Mouse (Mus musculus) embryonic facial prominence, embryonic 13.5 days (tissue): ENCODE measurements around the gene Mtmr11. TPM values are rescaled to one million over a fixed set of nuclear protein-coding genes. Genes with fewer than 3 reads are reported as not detected.
A peak's percentile ranks its signal among the peaks of the same experiment; 100 is the strongest.

Source experiments
- ATAC-seq: fragments of 200-750 bp; cut with Nextera tagmentation; 2 replicates; pipeline ENCODE4 v1.8.0; 2017; ENCODE audit warnings: low read depth; ENCODE audit not compliant: insufficient number of reproducible peaks, insufficient read depth, low FRiP score, low TSS enrichment
- H3K27ac ChIP-seq: fragments of 300-500 bp; sonication (generic); 2 replicates; pipeline ENCODE4 v1.5.1; 2015; ENCODE audit warnings: moderate library complexity, mild to moderate bottlenecking, inconsistent platforms
- H3K27me3 ChIP-seq: fragments of 300-500 bp; sonication (generic); 2 replicates; pipeline ENCODE4 v1.6.1; 2015; ENCODE audit warnings: mild to moderate bottlenecking, inconsistent platforms
- H3K36me3 ChIP-seq: fragments of 300-500 bp; sonication (generic); 2 replicates; pipeline ENCODE4 v1.6.1; 2015; ENCODE audit warnings: mild to moderate bottlenecking, inconsistent platforms
- H3K4me1 ChIP-seq: fragments of 300-500 bp; sonication (generic); 2 replicates; pipeline ENCODE4 v1.6.1; 2015; ENCODE audit warnings: inconsistent platforms
- H3K4me2 ChIP-seq: fragments of 300-500 bp; sonication (generic); 2 replicates; pipeline ENCODE4 v1.6.1; 2015; ENCODE audit warnings: moderate library complexity, mild to moderate bottlenecking, inconsistent platforms
- H3K4me3 ChIP-seq: fragments of 300-500 bp; sonication (generic); 2 replicates; pipeline ENCODE4 v1.5.1; 2015; ENCODE audit warnings: mild to moderate bottlenecking, inconsistent platforms
- H3K9ac ChIP-seq: fragments of 300-500 bp; sonication (generic); 2 replicates; pipeline ENCODE4 v1.6.1; 2015; ENCODE audit warnings: mild to moderate bottlenecking, inconsistent platforms
- H3K9me3 ChIP-seq: fragments of 300-500 bp; sonication (generic); 2 replicates; pipeline ENCODE4 v1.6.1; 2016; ENCODE audit warnings: inconsistent platforms
- WGBS: fragments of 180-500 bp; shearing (Covaris S2); methylation state at CpG from one replicate; pipeline ENCODE4 v1.1.7; 2015; ENCODE audit warnings: mixed read lengths; 5-methylcytosine and 5-hydroxymethylcytosine counted together
- polyA plus RNA-seq: library from polyadenylated mRNA; unstranded; fragments of >200 nt; fragmentation: Nextera tagmentation; extraction: Ambion mirVana; gene quantifications from 2 replicates; pipeline ENCODE4 v1.2.1, GENCODE M21; 2015

The Mtmr11 gene
- polyA plus RNA-seq, 1 experiment from 2014 or later: 37.3 TPM

DNA sequence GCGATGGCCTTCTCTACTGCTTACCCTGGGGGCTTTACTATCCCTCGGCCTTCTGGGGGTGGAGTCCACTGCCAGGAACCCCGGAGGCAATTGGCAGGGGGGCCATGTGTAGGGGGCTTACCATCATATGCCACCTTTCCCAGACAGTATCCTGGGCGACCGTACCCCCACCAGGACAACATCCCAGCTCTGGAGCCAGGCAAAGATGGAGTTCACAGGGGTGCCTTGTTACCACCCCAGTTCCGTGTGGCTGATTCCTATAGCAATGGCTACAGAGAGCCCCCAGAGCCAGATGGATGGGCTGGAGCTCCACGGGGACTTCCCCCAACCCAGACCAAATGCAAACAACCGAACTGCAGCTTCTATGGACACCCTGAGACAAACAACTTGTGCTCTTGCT, 6.3 kb upstream of the Mtmr11 start:
- Histone ChIP-seq H3K27ac (no peak overlapping the region), H3K9me3 (no peaks in the 10 kb centered on the region), H3K4me3 (no peak overlapping the region), H3K36me3 (peaks cover 56% of the 10 kb centered on the region), H3K27me3 (no peaks in the 10 kb centered on the region), H3K4me2 (no peak overlapping the region), H3K9ac (no peak overlapping the region), H3K4me1 (peaks cover 9% of the 10 kb centered on the region)
- WGBS: 77% methylated on average over 8 of the region's 8 CpGs
- no peak for ATAC-seq

DNA sequence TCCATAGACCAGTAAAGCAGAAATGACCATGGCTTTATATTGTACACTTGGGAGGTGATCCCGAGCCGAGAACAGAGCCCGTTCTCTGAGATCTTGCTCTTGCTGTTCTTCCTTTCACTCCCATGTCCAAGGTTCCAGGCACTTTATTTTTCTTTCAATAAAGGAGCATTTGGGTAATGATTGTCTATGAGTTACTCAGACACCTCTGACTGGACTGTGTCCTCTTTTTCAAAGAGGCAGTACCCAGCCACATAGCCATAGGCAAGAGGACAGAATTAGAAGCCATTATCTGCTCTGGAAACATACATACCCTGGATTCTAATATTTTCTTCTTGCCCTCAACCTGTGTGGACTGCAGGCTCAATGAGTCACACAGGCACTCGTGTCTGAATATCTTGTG, 2.0 kb upstream of the Mtmr11 start:
- no peak overlapping the region for H3K9ac ChIP-seq
- no peak overlapping the region for H3K4me3 ChIP-seq
- 74% methylated on average over 4 of the region's 4 CpGs for whole genome bisulfite sequencing
- ATAC-seq: no peak
- H3K27me3 ChIP-seq: no peaks in the 10 kb centered on the region
- H3K4me2 ChIP-seq: no peak overlapping the region
- peaks cover 18% of the 10 kb centered on the region for H3K36me3 ChIP-seq
- H3K27ac ChIP-seq: peak overlapping the region; percentile 93
- peaks cover 29% of the 10 kb centered on the region for H3K4me1 ChIP-seq
- no peaks in the 10 kb centered on the region for H3K9me3 ChIP-seq

DNA sequence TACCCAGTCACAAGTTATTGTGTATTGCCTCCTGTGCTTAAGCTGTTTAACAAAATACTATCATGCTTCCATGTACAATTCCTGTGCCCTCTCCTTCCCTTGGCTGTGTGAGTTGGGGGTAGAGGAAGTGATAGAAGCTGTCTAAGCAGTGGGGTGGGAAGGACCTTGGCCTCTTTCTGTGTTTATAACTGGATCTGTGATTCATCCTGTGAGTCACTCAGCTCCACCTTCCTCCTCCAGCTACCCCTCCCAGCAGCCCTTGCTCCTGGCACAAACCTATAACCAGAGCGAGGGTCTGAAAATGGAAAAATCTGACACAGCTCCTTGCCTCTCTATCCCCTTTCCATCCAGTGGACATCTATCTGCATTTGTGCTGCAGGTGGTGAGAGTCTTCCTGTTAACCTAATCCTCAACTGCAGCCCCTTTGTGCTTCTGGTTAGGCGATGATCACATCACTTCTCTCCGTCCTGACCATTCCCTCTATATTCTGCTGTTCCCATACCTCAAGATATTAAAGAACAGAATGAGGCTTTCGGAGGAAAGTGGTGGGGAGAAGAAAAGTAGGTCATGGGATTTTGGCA, 1.5 kb upstream of the Mtmr11 start:
- Histone ChIP-seq H3K4me2 (peak overlapping the region; percentile 88), H3K9me3 (no peaks in the 10 kb centered on the region), H3K36me3 (peaks cover 18% of the 10 kb centered on the region), H3K4me3 (peak overlapping the region; percentile 63; the same call in 1 of the 2 replicates), H3K27me3 (no peaks in the 10 kb centered on the region), H3K9ac (peak overlapping the region; percentile 82), H3K4me1 (peaks cover 29% of the 10 kb centered on the region), H3K27ac (peak overlapping the region; percentile 93)
- 42% methylated on average over 4 of the region's 4 CpGs for WGBS
- no peak for ATAC-seq

DNA sequence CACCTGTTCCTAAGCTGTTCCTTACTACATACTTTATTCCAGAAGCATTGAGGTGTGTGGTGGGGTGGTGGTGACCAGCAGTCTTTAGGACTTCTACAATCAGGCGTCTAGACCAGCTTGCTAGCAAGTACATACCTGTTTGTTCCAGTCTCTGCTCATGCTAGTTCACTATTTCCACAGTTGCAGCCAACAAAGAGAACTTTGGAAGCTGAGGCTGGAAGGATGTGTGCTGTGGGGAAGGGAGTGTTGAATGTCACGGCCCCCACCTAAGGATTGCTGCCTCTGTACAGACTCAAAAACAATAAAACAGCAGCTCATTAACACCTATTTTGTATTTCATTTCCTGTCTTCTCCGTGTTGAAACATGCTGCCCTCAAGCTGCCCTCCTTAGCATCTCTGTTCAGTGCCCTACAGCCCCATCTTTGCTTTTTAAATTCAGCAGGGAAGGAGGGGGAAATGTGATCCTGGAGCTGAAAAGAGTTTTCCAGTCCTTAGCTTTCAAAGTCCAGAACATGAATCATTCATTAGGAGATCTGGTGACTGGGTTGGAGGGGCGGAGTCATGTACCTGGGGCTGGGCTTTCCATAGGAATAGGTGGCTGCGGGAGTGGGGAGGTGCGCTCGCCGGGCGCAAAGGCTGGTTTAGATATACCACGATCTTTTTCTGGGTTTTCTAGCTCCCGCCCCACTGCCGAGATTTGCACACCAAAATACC, 844 bp upstream of the Mtmr11 start:
- H3K36me3 ChIP-seq: peaks cover 14% of the 10 kb centered on the region
- whole genome bisulfite sequencing: under 1% methylated on average over 12 of the region's 12 CpGs
- no peaks in the 10 kb centered on the region for H3K9me3 ChIP-seq
- H3K9ac ChIP-seq: peak overlapping the region; percentile 82
- peaks cover 29% of the 10 kb centered on the region for H3K4me1 ChIP-seq
- H3K27ac ChIP-seq: peak overlapping the region; percentile 93
- H3K4me3 ChIP-seq: peak overlapping the region; percentile 63
- ATAC-seq: peak; percentile 73
- H3K4me2 ChIP-seq: peak overlapping the region; percentile 88
- H3K27me3 ChIP-seq: no peaks in the 10 kb centered on the region

DNA sequence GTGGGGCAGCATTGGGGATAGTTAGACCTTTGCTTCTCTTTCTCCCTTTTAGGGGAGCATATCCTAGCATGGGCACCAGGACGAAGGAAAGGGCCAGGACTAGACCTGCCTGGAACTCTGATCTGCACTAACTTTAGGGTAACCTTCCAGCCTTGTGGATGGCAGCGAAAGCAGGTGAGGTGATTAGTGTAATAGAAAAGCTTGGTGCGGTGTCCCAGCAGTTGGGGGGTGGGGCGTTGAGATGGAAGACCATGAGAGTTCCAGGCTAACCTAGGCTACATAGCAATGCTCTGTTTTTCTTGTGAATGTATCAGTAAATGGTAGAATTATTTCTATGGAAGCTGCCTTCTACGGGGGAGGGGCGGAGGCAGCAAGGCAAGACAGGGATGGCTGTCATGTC, 1.2 kb downstream of the Mtmr11 start:
- H3K27me3 ChIP-seq: no peaks in the 10 kb centered on the region
- peak overlapping the region; percentile 82 for H3K9ac ChIP-seq
- peak overlapping the region; percentile 93; the same call in 1 of the 2 replicates for H3K27ac ChIP-seq
- peak overlapping the region; percentile 88 for H3K4me2 ChIP-seq
- no peaks in the 10 kb centered on the region for H3K9me3 ChIP-seq
- WGBS: 89% methylated on average over 6 of the region's 6 CpGs
- no peak for ATAC-seq
- H3K36me3 ChIP-seq: peaks cover 21% of the 10 kb centered on the region
- peaks cover 29% of the 10 kb centered on the region for H3K4me1 ChIP-seq
- H3K4me3 ChIP-seq: peak overlapping the region; percentile 63

DNA sequence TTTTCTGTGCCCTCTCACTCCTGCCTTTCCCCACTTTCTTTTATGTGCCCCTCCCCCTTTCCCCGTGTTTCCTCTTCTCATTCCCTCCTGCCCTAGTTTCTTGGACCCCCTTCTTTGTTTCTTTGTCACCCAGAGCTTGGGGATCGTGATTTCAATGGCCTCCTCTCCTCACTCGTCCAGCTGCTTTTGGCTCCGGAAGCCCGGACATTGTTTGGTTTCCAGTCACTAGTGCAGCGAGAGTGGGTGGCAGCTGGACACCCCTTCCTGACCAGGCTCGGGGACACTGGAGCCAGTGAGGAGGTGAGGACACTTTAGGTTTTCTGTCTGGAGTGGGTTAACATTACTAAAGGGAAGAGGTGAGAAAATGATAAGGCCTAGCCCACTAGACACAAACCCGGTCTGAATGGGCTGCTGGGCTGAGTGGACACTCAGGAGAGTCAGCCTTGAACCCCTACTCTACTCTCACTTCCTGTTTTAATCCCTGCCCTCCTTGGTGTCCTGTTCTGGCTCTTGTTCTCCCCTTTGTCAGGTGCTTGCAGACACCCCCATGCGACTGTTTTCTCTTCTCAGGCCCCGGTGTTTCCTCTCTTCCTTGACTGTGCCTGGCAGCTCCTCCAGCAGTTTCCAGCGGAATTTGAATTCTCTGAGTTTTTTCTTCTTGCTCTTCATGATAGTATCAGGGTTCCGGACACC, 6.8 kb downstream of the Mtmr11 start:
- Histone ChIP-seq H3K36me3 (peaks cover 44% of the 10 kb centered on the region), H3K27me3 (no peaks in the 10 kb centered on the region), H3K4me2 (no peak overlapping the region), H3K9ac (no peak overlapping the region), H3K4me1 (peaks cover 31% of the 10 kb centered on the region), H3K27ac (peak overlapping the region; percentile 39; the same call in 1 of the 2 replicates), H3K4me3 (no peak overlapping the region), H3K9me3 (no peaks in the 10 kb centered on the region)
- 78% methylated on average over 12 of the region's 12 CpGs for WGBS
- no peak for ATAC-seq

DNA sequence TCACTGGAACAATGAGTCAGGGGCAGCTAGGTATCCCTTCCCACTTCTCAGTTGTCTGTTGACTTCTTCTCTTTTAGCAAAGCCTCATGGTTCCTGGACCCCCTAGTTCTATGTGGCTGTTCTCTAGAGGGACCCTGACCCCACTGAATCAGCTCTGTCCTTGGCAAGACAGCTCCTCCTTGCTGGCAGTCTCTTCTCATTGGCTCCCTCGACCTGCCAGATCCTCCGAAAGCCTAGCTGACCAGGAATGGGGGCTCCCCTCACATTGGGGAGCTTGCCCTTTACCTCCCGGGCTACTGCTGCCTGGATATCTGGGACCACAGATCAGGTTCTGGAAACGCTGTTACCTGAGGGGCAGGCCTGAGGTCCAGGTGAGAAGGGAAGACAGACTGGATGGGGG, 8.5 kb downstream of the Mtmr11 start:
- WGBS: 90% methylated on average over 4 of the region's 4 CpGs
- no peak for ATAC-seq

DNA sequence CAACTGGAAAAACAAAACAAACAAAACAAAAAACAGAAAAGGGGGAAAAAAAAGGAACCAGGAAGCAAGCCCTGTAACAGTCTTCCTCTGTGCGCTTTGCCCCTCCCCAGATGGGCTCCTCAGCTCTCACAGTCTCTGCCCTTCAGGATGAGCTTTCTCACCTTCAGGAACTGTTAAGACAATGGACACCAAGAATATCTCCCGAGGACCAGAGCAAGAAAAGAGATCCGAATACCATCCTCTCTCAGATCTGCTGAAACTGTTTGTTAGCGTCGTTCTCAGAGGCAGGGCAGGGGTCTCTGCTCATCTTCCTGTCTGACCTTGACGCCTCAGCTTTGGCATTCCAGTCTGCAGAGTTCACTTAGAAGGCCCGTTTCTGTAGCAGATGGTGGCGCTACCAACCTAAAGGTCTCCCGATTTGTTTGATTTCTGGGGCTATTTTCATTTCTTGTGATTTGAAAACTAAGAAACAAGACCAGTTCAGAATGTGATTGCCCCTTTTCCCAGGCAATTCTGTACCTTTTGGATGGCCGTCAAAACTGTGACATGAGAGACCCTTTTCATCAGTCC, 9.3 kb downstream of the Mtmr11 start:
- Histone ChIP-seq H3K9ac (peak overlapping the region; percentile 88), H3K27me3 (no peaks in the 10 kb centered on the region), H3K27ac (peak overlapping the region; percentile 99), H3K4me3 (peak overlapping the region; percentile 93), H3K36me3 (peaks cover 51% of the 10 kb centered on the region), H3K9me3 (no peaks in the 10 kb centered on the region), H3K4me1 (peaks cover 42% of the 10 kb centered on the region), H3K4me2 (peak overlapping the region; percentile 93)
- WGBS: 65% methylated on average over 10 of the region's 10 CpGs
- no peak for ATAC-seq

More for the DNA sequence above, 8.5 kb downstream of the Mtmr11 start:
- Histone ChIP-seq H3K36me3 (peaks cover 49% of the 10 kb centered on the region), H3K9ac (no peak overlapping the region), H3K27me3 (no peaks in the 10 kb centered on the region), H3K4me3 (no peak overlapping the region), H3K4me2 (0 out of 2 replicates have a peak overlapping the region, but pooled peaks have one; percentile 9), H3K27ac (0 out of 2 replicates have a peak overlapping the region, but pooled peaks have one; percentile 99), H3K4me1 (peaks cover 42% of the 10 kb centered on the region), H3K9me3 (no peaks in the 10 kb centered on the region)

DNA sequence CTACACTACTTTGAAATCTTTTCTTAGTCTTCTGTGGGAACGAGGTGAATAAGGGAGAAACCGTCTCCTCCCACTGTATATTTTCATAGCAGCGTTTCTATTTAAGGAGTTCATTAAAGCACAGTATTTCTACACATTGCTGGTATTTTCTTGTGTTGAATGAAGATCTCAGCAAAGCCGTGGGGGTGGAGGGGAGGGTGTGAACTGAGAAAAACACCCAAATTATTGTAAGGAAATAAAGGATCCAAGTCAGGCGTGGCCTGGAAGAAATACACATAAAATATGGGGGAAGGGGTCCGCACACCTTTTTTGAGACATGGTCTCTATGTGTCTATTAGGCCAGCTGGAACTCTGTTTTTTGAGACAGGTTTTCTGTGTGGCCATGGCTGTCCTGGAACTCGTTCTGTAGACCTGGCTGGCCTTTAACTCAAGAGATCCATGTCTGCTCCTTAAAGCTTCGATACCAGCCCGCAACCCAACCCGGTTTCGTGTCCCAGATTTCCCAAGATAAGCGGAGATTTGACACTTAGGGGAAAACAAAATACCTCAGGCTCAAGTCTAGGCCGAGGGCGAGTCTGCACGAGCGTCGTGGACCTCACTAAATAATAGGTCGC, 9.9 kb downstream of the Mtmr11 start:
- ATAC-seq: peak; percentile 8; the same call in 1 of the 2 replicates

DNA sequence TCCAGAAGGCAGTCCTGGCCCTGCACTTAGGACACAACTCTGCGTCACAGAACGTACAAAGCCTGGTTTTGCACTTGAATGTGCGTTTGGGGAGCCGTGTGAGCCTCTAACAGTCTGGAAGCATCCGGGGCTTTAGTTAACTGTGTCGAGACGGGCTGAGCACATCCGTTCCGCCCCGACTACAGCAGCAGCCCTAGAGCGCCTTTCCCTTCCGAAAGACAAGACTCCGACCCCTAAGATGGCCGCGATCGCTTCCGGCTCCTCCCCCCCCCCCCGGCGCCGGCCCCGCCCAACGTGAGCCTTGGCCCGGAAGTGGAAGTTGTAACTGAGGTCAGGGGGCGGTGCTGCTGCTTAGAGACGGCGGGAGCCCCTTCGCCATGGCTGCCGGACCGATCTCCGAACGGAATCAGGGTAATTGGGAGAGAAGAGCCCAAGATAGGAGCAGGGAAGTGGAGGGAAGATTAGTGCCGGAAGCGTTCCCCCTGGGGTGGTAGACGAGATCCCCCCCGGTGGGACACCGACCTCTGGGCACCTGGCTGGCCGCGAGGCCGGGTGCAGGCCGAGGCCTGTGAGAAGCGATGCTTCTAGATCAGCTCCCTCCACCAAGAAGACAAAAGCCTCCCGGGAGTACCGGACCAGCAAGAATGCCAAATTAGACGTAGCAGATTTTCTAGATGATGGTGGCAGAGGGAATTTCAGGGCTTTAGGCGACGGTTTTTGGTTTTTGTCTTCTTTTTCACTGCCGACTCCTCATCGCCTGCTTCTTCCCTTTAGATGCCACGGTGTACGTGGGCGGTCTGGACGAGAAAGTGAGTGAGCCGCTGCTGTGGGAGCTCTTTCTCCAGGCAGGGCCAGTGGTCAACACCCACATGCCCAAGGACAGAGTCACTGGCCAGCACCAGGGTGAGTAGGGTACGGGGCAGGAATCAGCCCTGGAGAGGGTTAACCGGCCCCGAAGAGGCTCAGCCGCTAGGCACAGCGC, 10.7 kb downstream of the Mtmr11 start, which contains the start of gene Sf3b4:
TSS of gene Sf3b4 (plus strand) at position 136 of the 982 bp plus-strand sequence.
- Histone ChIP-seq H3K4me2 (peak within 1 kb of the TSS; percentile 93), H3K36me3 (peaks cover 61% of the 10 kb centered on the region), H3K4me3 (peak within 1 kb of the TSS; percentile 93), H3K27ac (peak within 1 kb of the TSS; percentile 99), H3K9ac (peak within 1 kb of the TSS; percentile 88), H3K27me3 (no peaks in the 10 kb centered on the region), H3K9me3 (no peaks in the 10 kb centered on the region), H3K4me1 (peaks cover 42% of the 10 kb centered on the region)
- WGBS: under 1% methylated on average over 53 of the region's 58 CpGs
- ATAC-seq: peak; percentile 89

More for the DNA sequence above, 9.9 kb downstream of the Mtmr11 start:
- H3K9ac ChIP-seq: peak overlapping the region; percentile 88
- peaks cover 55% of the 10 kb centered on the region for H3K36me3 ChIP-seq
- H3K4me3 ChIP-seq: peak overlapping the region; percentile 93
- H3K27ac ChIP-seq: peak overlapping the region; percentile 99
- peak overlapping the region; percentile 93 for H3K4me2 ChIP-seq
- no peaks in the 10 kb centered on the region for H3K9me3 ChIP-seq
- WGBS: 20% methylated on average over 18 of the region's 18 CpGs
- peaks cover 42% of the 10 kb centered on the region for H3K4me1 ChIP-seq
- H3K27me3 ChIP-seq: no peaks in the 10 kb centered on the region
